Mouse (Mus musculus) thymus, postnatal 0 days (tissue): ENCODE results near the gene H2-Ab1. TPM values are rescaled to one million over a fixed set of nuclear protein-coding genes. Genes with fewer than 3 reads are reported as not detected.
A peak's percentile ranks its signal among the peaks of the same experiment; 100 is the strongest.

Experiments
- DNase-seq: peaks from one replicate; pipeline ENCODE4 v3.0.0-alpha.2; 2015; ENCODE audit warnings: low spot score
- polyA plus RNA-seq: library from polyadenylated mRNA; unstranded; fragments of >200 nt; fragmentation: Nextera tagmentation; extraction: Ambion mirVana; gene quantifications from 2 replicates; pipeline ENCODE4 v1.2.1, GENCODE M21; 2015

Gene H2-Ab1
- polyA plus RNA-seq, 1 experiment from 2014 or later, result 1,544 TPM

- peak; percentile 84 for DNase-seq
Measured at GRCm38 (mm10) chr17:34238706-34239105, 18.8 kb upstream of the H2-Ab1 start, which contains the start of gene H2-Ob. TSS of gene H2-Ob (plus strand) at chr17:34238903.

- peak; percentile 47 for DNase-seq
Measured at GRCm38 (mm10) chr17:34239601-34240041, 17.9 kb upstream of the H2-Ab1 start.

- DNase-seq, result no peak
Measured at GRCm38 (mm10) chr17:34240366-34240765, 17.1 kb upstream of the H2-Ab1 start.

- DNase-seq, result no peak
Measured at GRCm38 (mm10) chr17:34240916-34241315, 16.6 kb upstream of the H2-Ab1 start.

- DNase-seq, result no peak
Measured at GRCm38 (mm10) chr17:34244656-34245055, 12.8 kb upstream of the H2-Ab1 start.

- no peak for DNase-seq
Measured at GRCm38 (mm10) chr17:34247047-34247446, 10.4 kb upstream of the H2-Ab1 start.

GRCm38 (mm10) chr17:34248764-34249163 lies 8.7 kb upstream of the H2-Ab1 start:
- no peak for DNase-seq

- no peak for DNase-seq
Measured at GRCm38 (mm10) chr17:34249361-34249760, 8.1 kb upstream of the H2-Ab1 start.

GRCm38 (mm10) chr17:34249878-34250277 lies 7.6 kb upstream of the H2-Ab1 start:
- DNase-seq, result peak; percentile 70

GRCm38 (mm10) chr17:34251666-34252065 lies 5.8 kb upstream of the H2-Ab1 start:
- no peak for DNase-seq

- DNase-seq, result no peak
Measured at GRCm38 (mm10) chr17:34256501-34256900, 988 bp upstream of the H2-Ab1 start.

- no peak for DNase-seq
Measured at GRCm38 (mm10) chr17:34260551-34260950, 3.1 kb downstream of the H2-Ab1 start.

GRCm38 (mm10) chr17:34261502-34261901 lies 4.0 kb downstream of the H2-Ab1 start:
- peak; percentile 76 for DNase-seq

GRCm38 (mm10) chr17:34263068-34263467 lies 5.6 kb downstream of the H2-Ab1 start:
- DNase-seq, result peak; percentile 91

- peak; percentile 55 for DNase-seq
Measured at GRCm38 (mm10) chr17:34263811-34264371, 6.4 kb downstream of the H2-Ab1 start.

- peak; percentile 29 for DNase-seq
Measured at GRCm38 (mm10) chr17:34264452-34265351, 7.2 kb downstream of the H2-Ab1 start.

GRCm38 (mm10) chr17:34268262-34268661 lies 10.8 kb downstream of the H2-Ab1 start:
- no peak for DNase-seq

GRCm38 (mm10) chr17:34268748-34269147 lies 11.3 kb downstream of the H2-Ab1 start:
- DNase-seq, result no peak

- no peak for DNase-seq
Measured at GRCm38 (mm10) chr17:34269817-34270216, 12.3 kb downstream of the H2-Ab1 start.

GRCm38 (mm10) chr17:34270230-34270629 lies 12.7 kb downstream of the H2-Ab1 start:
- no peak for DNase-seq

GRCm38 (mm10) chr17:34270940-34271339 lies 13.5 kb downstream of the H2-Ab1 start:
- DNase-seq, result no peak

GRCm38 (mm10) chr17:34272102-34272501 lies 14.6 kb downstream of the H2-Ab1 start:
- no peak for DNase-seq
